Mouse (Mus musculus) testis, adult 2 months (tissue): ENCODE results near the gene Ficd.

Experiments
- CTCF ChIP-seq: fragments of 200-500 bp; IDR thresholded peaks from 2 replicates; pipeline ENCODE4 v1.5.1; 2012; ENCODE audit warnings: low read depth, mild to moderate bottlenecking, inconsistent platforms, low read length, moderate library complexity; ENCODE audit not compliant: control insufficient read depth, insufficient read depth, insufficient replicate concordance
- POLR2A ChIP-seq: fragments of 200-500 bp; IDR thresholded peaks from 2 replicates; pipeline ENCODE4 v1.6.1; 2012; ENCODE audit warnings: low read depth, mild to moderate bottlenecking, inconsistent platforms, low read length, moderate library complexity; ENCODE audit not compliant: control insufficient read depth

DNA sequence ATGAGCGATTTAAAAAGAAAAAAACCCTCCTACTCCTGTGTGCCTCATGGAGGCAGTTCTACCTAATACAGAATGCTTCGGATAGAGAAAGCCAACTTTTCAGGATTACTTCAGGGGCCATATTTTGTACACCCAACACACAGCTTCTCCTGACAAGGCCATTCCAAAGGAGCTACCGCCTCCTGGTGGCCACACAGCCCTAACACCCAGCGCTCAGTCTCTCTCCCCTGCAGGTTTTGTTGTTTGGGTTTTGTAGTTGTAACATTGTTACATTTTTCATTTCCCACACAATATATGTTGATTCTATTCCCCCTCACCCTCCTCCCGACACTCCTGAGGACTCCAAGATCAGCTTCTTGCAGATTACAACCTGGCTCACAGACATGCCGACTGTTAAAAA is 3.4 kb upstream of the Ficd start:
- no peak for TF ChIP-seq POLR2A
- TF ChIP-seq CTCF = peak; percentile 67; the same call in 1 of the 2 replicates
